Mouse (Mus musculus): ENCODE results near the gene Cfap61.

The Cfap61 gene

DNA sequence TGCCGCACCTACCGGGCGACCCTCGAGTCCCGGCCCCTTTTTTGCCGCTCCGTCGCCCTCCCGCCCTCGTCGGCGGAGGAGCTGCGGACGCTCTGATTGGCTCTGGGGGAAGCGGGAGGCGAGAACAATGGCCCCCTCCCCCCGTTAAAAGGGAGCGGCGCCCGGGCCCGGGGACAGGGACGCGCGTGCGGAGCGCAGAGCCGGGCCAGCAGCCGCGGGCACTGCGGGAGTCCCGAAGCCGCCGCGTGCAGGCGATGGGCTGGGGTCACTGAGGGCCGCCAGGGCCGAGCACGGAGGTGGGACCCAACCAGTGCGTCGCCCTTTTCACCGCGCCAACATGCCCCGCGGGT lies 287.3 kb downstream of the Cfap61 start:
- peak; percentile 9 for DNase-seq (ENCODE audit: low spot score)

DNA sequence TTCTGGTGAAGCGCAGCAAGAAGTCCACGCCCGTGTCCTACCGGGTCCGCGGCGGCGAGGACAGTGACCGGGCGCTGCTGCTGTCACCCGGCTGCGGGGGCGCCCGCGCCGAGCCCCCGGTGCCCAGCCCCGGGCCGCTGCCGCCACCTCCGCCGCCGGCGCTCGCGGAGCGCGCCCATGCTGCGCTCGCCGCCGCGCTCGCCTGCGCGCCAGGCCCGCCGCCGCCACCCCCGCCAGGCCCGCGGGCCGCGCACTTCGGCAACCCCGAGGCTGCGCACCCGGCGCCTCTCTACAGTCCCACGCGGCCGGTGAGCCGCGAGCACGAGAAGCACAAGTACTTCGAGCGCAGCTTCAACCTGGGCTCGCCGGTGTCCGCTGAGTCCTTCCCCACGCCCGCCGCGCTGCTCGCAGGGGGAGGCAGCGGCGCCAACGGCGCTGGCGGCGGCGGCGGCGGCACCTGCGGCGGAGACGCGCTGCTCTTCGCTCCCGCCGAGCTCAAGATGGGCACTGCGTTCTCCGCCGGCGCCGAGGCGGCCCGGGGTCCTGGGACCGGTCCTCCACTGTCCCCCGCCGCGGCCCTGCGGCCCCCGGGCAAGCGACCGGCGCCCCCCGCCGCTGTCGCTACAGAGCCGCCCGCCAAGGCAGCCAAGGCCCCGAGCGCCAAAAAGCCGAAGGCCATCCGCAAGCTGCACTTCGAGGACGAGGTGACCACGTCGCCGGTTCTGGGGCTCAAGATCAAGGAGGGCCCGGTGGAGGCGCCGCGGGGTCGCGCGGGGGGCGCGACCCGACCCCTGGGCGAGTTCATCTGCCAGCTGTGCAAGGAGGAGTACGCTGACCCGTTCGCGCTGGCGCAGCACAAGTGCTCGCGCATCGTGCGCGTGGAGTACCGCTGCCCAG lies 287.9 kb downstream of the Cfap61 start:
- DNase-seq (ENCODE audit: low spot score): peak; percentile 10

DNA sequence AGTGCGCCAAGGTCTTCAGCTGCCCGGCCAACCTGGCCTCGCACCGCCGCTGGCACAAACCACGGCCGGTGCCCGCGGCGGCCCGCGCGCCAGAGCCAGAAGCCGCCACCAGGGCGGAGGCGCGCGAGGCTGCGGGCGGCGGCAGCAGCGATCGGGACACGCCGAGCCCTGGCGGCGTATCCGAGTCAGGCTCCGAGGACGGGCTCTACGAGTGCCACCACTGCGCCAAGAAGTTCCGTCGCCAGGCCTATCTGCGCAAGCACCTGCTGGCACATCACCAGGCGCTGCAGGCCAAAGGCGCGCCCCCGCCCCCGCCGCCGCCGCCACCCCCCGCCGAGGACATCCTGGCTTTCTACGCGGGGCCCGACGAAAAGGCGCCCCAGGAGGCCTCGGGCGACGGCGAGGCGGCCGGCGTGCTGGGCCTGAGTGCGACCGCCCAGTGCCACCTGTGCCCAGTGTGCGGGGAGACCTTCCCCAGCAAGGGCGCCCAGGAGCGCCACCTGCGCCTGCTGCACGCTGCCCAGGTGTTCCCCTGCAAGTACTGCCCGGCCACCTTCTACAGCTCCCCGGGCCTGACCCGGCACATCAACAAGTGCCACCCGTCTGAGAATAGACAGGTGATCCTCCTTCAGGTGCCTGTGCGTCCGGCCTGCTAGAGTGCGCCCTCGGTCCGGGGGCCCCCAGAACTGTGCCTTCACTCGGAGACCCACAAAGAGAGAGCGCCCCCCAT lies 288.8 kb downstream of the Cfap61 start:
- DNase-seq (ENCODE audit: low spot score): no peak

DNA sequence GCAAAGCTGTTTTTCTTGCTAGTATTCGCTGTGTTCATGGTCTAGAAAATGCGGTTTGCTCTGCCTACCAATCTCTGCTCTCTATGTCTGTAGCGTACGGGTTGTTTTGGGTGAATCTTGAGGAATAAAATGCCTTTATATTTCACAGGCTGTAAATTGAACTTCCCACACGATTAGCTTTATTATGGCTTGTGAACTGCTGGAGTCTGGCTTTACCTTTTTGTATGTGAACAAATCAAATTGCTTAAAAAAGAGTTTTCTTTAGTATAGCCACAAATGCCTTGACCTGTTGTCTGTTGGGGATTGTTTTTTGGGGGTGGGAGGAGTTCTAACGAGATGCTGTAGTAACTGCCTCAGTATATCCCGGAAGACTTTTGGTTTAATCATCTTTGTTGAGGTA lies 289.6 kb downstream of the Cfap61 start:
- DNase-seq (ENCODE audit: low spot score): no peak

DNA sequence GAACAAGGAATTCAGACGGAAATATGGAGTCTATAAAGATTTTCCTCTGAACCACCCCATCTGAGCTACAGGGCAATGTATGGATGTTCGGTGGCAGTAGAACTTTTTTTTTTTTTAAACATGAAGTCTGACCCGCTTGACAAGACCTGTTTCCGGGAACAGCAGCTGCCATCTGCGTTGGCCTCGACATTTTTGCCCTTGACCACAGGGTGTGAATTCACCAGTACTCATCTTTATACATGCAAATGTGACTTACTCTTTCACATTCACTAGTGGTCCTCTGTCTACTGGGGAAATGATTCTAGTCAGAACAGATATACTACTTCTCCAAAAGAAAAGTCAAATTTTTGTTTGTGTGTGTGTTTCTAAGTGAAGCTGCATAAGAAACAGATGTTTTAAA lies 291.2 kb downstream of the Cfap61 start:
- no peak for DNase-seq (ENCODE audit: low spot score)

DNA sequence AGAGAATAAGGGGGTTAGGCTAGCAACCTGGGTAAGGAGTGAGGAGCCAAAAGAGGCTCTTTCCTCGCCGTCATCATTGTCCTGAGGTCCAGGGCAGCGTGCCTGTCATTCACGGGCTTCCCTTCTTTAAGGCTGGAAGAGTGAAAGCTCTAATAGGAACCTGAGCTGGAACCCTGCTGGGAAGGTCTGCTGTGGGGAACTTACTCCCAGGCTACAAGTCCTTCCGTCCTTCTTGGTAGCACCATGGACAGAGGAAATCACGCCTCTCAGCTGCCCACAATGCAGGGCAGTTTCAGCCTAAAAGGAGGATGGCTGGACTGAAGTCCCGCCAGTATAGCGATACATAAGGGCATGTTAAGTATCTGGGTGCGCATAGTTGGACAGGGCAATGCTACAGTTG lies 291.9 kb downstream of the Cfap61 start:
- peak; percentile 46 for DNase-seq (ENCODE audit: low spot score)

DNA sequence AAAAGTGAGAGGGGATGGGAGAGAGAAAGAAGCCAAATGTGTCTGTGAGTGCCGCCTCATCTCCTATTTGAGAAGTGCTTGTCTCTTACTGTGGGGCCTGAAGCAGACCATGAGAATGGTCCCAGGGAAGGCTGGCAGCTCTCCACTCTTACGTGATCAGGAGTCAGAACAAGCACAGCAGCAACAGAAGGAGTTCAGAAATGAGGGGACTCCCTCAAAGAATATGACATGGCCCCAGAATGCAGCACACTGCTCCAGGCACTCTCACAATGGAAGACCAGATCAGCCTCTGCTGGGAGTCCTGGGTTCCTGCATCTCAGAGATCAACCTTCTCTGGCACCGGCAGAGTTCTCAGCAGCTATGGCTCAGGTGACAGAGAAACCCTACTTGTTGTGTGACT lies 293.1 kb downstream of the Cfap61 start:
- DNase-seq (ENCODE audit: low spot score): no peak

DNA sequence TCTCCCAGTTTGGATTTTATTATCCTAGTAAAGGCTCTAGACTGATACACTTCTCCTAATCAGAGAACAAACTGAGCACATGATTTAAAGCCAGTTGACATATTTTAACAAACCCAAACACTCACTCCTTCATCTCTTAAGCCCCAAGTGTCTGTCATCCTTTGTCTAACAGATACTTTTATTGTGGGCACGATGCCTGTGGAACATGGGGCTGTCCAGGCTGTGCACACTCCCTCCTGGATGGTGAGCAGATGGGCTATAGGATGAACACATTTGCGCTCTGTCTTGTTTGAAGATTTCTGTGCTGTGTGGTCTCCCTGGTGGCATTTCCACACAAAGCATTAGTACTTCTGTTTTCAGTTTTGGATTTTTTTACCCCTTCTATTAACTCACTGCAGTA lies 293.9 kb downstream of the Cfap61 start:
- no peak for DNase-seq (ENCODE audit: low spot score)

DNA sequence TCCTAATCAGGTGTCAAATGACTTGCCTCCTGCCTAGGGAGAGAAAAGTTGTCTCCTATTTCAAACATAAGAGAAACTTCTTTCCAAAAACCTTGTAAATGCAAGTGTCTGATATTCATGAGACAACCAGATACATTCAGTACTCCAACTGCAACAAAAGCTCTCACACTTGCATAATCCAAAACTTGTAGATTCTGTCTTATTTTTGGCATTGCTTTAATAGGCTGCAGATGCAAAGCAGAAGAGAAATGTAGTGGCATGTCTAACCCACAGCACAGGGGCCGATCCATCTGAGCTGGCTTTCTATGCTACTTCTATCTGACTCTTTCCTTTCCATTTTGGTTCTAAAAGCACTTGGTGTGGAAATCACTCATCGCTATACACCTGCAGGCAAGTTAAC lies 296.9 kb downstream of the Cfap61 start:
- DNase-seq (ENCODE audit: low spot score): no peak

DNA sequence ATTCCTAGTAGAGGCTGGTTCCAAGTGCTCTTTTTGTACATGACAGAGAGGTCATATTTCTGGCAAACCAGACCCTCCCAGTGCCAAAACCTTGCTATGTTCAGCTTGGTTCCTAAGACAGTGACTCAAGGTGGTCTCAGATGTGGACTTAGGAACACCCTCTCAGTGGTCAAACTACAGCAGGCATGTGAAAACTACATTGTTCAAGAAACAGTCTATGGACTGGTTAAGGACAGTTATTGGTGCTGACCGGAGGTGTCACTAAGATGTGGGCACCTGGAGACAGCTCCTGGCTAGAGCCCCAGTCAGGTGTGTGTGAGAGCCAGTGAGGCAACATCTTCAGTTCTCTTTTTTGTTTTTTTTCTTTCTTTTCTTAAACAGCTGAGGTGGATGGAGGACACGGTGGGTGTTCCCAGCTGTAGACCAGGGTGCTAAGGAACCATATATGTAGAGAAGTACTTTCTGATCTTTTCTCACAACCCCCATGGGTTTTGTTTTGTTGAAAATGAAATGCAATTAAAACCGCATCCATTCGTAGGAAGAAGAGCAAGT lies 304.7 kb downstream of the Cfap61 start:
- no peak for DNase-seq (ENCODE audit: low spot score)

DNA sequence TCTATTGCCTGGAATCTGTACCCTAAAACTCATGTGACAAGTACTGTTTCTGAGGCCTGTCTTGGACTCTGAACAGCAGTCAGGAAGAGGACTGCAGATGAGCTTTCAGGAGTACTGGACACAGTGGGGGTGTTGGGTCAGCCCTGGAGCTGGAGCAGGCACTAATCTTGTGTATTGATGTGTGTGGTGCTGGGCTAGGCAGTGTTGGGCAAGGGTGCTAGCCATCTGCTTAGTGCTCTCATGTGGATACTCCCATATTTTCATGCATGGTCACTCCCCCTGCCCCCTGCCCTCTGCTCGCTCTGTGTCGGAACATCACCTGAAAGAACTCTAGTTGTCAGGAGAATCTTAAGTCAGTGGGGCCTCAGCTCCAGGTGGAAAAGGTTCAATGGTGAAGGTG lies 309.5 kb downstream of the Cfap61 start:
- no peak for DNase-seq (ENCODE audit: low spot score)

DNA sequence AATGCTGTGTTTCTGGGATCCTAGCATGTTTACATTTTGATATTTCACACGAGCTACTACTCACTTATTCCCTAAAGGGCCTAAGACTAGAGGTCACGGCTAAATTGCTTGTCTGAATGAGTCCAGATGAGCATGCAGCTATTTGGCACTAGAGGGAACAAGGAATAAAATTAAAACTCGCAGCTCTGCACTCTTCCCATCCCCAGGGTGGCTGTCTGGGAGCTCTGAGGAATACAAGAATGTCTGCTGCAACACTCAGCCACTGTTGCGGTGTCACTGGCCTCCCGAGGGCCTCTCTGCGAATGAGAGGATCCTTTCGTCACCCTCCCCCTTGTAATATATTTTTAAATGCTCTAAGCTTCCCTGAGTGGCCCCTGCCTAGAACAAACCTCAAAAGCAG lies 310.8 kb downstream of the Cfap61 start:
- no peak for DNase-seq (ENCODE audit: low spot score)

DNA sequence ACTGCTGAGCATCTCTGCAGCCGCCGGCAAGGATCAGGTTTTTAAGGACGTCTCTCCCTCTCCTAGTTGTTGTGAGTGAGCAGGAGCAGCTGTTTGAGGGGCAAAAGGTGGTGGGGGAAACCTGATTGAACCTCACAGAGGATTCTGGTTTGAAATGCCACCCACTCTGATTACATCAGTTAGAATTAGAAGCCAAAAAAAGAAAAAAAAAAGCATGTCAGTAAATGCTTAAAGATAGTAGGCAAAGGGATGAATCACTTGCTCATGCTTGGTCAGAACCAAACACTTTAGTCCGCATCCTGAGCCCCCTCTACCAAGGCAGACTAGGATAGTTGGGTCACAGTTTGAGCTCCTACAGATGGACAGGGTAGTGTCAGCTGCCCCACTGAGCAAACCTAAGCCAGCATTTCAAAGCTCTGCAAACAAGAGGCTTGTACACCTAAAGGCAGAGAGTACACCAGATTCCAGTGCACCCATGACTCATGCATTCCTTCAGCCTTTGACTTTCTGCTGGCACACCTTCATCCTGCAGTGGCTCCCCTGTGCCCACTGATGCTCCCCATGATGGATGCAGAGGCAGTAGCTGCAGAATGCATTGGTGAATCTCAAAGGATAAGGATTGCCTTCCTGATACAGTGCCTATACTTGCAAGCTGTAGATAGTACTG lies 312.0 kb downstream of the Cfap61 start:
- no peak for DNase-seq (ENCODE audit: low spot score)

DNA sequence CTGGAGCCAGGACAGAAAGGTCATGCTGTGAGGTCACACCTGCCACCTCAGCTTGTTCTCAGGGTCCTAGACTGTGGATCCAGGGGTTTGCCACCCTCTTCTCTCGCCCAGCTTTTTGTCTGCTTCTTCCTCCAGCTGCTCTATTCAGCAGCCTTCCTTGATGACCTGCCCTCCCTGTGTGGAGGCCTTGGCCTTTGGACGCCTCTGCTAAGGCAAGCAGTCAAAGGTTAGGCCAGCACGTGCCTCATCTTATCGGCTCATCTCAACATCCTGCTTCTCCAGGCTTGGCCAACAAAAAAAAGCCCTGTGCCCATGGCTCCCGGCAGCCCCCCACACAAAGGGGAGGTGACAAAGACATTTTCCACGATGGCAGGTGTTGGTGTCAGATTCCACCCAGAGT lies 313.0 kb downstream of the Cfap61 start:
- no peak for DNase-seq (ENCODE audit: low spot score)

DNA sequence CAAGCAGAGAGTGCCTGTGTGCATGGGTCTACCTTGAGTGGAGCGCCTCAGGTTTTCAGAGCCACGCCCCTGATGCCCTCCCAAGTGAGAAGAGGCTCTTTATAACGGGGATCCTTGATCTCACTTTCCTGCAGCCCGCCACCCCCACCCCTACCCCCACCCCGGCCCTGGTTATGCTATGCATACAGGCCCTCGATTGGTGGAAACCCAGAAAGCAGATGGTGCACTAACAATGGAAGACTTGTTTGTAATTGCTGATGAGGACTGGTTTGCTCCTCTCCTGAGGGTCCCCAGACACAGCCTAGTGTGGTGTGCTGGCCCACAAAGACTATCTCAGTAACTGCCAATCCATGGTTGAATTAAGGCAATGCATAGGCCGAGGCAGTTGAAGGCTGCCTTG lies 314.4 kb downstream of the Cfap61 start:
- no peak for DNase-seq (ENCODE audit: low spot score)

DNA sequence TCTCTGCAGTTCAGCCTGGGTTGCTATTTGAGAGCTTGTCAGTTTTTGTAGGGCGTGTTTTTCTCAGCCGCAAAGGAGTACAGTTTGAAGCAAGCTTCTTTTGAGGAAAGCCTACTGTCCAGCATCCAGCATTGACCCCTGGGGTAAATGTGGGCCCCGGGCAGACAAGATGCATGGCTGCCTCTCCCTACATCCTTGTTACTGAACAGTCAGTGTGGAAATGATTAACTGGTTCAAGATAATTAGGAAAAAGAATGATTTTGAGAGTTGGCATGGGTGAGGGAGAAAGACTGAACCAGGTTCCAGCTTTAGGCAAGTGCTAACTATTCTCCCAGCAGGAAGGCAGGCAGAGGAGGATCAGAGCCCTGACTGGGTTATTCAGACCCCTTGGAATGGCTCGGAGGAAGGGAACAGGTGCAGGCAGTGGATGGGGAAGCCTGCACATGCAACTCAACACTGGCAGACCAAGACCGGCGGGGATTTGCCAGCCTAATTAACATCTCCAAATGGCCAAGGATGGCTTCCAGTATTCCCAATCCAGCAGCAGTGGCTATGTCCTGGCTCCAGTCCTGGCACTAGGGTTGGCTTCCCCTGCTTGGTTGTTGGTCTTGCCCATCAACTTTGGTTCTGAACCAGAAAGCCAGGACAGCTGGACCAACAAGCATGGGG lies 315.8 kb downstream of the Cfap61 start:
- no peak for DNase-seq (ENCODE audit: low spot score)

DNA sequence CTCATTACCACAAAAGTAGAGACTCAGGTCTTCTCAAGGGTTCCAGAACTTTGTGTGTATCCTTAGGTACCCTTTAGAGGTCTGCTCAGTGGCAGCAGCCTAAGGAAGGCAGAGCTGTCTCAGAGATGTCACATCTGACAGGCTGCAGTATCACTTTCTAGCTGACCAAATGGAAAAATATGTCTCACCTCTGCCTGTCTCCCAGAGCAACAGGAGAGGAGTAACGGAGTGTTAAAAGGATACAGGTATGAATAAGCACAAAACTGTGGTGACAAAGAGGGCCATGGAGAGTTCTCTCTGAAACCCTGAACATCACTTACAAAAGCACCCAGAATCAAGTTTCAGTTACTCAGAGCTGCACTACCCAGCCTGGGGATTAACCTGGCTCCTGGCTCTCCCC lies 319.8 kb downstream of the Cfap61 start:
- DNase-seq (ENCODE audit: low spot score): no peak

DNA sequence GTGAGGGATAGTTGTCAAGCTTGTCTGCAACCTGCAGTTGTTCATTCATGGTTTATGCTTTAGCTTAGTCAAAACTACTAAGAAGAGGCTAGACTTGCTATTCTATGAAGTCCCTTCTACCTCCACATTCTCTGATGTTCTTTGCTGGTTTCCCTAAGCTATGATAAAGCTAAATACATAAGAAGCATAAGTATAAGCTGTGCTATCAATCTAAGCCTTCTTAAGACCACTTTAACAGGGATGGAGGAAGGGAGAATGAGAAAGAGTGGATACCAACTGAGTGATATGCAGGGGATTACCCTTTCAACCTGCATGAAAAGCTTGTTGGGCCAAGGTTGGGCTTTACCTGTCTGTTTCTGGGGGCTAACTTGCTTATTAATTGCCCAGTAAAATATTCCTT lies 321.1 kb downstream of the Cfap61 start:
- no peak for DNase-seq (ENCODE audit: low spot score)

DNA sequence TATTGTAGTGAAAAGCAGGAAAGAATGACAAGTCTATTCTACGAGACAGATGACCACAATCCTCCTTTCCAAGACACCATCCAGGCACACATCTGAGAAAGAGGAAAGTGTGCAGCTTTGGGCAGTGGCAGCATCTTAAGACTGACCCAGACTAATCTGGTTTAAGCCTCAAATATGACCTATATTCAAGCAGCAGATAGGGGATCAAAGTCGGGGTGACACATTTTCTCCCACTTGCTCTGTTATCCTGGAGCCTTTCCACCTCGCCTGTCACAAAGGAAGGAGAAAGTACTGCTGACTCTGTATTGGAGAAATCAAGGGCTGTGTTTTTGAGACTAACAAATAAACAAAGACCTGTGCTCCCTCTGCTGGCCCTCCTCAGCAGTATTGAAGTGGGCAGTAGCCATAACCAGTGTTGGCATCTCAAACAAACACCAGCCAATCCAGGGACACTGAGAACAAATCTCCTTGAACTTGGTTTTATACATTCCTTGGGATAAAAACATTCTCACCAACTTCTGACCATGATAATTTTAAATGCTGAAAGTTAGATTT lies 321.8 kb downstream of the Cfap61 start:
- no peak for DNase-seq (ENCODE audit: low spot score)

DNA sequence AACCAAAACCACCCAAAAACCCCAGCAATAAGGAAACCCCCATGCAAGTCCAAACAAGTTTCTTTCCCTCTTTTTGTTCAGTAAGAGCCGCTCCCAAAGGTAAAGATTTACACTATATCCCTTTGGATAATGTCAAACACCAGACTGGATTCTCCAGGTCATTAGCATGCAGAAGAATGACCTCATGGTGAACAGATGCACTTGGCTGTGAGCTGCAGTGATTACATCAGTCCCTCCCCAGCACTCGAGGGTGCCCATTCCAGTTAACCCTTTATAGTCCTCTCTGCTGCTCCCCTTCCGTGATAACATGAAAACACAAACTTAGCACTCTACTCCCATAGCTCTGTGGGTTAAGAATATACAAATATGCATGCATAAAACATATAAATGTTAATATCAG lies 322.5 kb downstream of the Cfap61 start:
- no peak for DNase-seq (ENCODE audit: low spot score)

DNA sequence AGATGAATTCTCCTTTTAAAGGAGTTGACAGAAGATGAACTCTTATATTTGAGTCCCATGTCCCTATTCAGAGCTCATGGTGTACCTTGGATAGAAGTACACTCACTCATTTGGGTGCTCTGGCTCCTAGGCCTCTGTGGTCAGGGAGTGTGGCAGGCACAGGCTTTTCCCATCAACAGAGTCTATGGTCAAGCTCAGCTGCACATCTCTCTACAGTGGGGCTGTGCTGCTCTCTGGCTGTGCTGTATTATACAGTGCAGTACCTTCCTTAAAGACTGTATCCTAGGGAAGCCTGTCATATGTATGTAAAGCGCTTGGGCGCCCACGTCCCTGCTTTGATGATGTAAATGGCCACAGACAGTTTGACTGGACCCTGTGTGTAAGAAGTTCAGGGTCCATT lies 323.0 kb downstream of the Cfap61 start:
- no peak for DNase-seq (ENCODE audit: low spot score)
